Mouse (Mus musculus): Measurements from ENCODE around the gene Gm37240.

DNA sequence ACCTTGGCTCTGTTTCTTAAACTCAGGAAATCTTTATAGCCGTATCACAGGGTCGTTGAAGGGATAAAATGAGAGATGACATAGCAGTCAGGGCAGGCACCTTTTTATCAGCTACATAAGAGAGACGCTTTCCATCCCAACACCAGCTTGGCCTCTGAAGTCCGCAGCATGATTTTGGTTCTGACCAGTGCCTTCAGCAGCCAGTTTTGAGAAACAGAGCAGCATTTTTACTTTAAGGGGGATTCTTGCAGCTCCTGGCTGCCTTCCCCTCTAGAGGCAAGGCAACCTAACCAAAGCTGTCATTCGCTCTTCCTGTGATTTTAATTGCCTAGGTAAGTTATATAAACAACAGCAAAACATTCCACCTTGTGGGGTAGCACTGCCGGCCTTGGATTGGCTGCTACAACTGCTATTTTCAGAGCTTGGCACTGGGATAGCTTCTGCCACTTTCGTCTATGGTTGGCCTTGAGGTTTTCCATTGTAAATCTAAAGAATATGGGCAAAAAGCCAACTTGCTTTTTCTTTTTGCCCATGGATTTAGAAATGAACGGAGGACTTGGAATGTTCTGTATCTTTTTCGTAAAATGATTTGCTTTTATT, 674.5 kb downstream of the Gm37240 start:
- TF ChIP-seq EP300 (optimal IDR thresholded peaks at IDR 0.05) (no peak), CTCF (IDR thresholded peaks at IDR 0.05; ENCODE audit: low read depth) (no peak)
